Mouse (Mus musculus) midbrain, embryonic 15.5 days (tissue): ENCODE results near the gene Mif4gd. TPM values are rescaled to one million over a fixed set of nuclear protein-coding genes. Genes with fewer than 3 reads are reported as not detected.
A peak's percentile ranks its signal among the peaks of the same experiment; 100 is the strongest.

Experiments used
- ATAC-seq: fragments of 200-750 bp; cut with Nextera tagmentation; replicated peaks from 2 replicates; pipeline ENCODE4 v1.8.0; 2017; ENCODE audit warnings: moderate TSS enrichment
- H3K27ac ChIP-seq: fragments of 300-500 bp; sonication (generic); 2 replicates; pipeline ENCODE4 v1.5.1; 2015; ENCODE audit warnings: mild to moderate bottlenecking, inconsistent platforms
- H3K27me3 ChIP-seq: fragments of 300-500 bp; sonication (generic); replicated peaks from 2 replicates; pipeline ENCODE4 v1.6.1; 2015; ENCODE audit warnings: inconsistent platforms
- H3K36me3 ChIP-seq: fragments of 300-500 bp; sonication (generic); replicated peaks from 2 replicates; pipeline ENCODE4 v1.6.1; 2015; ENCODE audit warnings: inconsistent platforms
- H3K4me1 ChIP-seq: fragments of 300-500 bp; sonication (generic); 2 replicates; pipeline ENCODE4 v1.6.1; 2015; ENCODE audit warnings: inconsistent platforms
- H3K4me2 ChIP-seq: fragments of 300-500 bp; sonication (generic); 2 replicates; pipeline ENCODE4 v1.6.1; 2015; ENCODE audit warnings: inconsistent platforms, mild to moderate bottlenecking, moderate library complexity
- H3K4me3 ChIP-seq: fragments of 300-500 bp; sonication (generic); 2 replicates; pipeline ENCODE4 v1.5.1; 2015; ENCODE audit warnings: mild to moderate bottlenecking, inconsistent platforms
- H3K9ac ChIP-seq: fragments of 300-500 bp; sonication (generic); 2 replicates; pipeline ENCODE4 v1.6.1; 2015; ENCODE audit warnings: mild to moderate bottlenecking, inconsistent platforms
- H3K9me3 ChIP-seq: fragments of 300-500 bp; sonication (generic); 2 replicates; pipeline ENCODE4 v1.6.1; 2016; ENCODE audit warnings: inconsistent platforms
- WGBS: fragments of 180-500 bp; shearing (Covaris S2); methylation state at CpG from one replicate; pipeline ENCODE4 v1.1.7; 2015; ENCODE audit warnings: mixed read lengths; 5-methylcytosine and 5-hydroxymethylcytosine counted together
- polyA plus RNA-seq: library from polyadenylated mRNA; unstranded; fragments of >200 nt; fragmentation: Nextera tagmentation; extraction: Ambion mirVana; gene quantifications from 2 replicates; pipeline ENCODE4 v1.2.1, GENCODE M21; 2015

Mif4gd gene
- polyA plus RNA-seq, 1 experiment from 2014 or later = 12.9 TPM

GRCm38 (mm10) chr11:115604304-115604696 is 8.5 kb downstream of the Mif4gd start:
- Histone ChIP-seq H3K4me2 (peak overlapping the region; percentile 81), H3K4me3 (peak overlapping the region; percentile 81), H3K27ac (peak overlapping the region; percentile 94), H3K36me3 (peaks cover 19% of the 10 kb centered on the region; the same call in 1 of the 2 replicates), H3K9ac (peak overlapping the region; percentile 89), H3K9me3 (no peaks in the 10 kb centered on the region), H3K4me1 (peaks cover 29% of the 10 kb centered on the region), H3K27me3 (no peaks in the 10 kb centered on the region)
- ATAC-seq = peak; percentile 60
- under 1% methylated on average over 26 of the region's 26 CpGs for WGBS

- peak within 1 kb of the TSS; percentile 89 for H3K9ac ChIP-seq
- no peaks in the 10 kb centered on the region for H3K27me3 ChIP-seq
- peaks cover 29% of the 10 kb centered on the region for H3K4me1 ChIP-seq
- H3K27ac ChIP-seq = peak within 1 kb of the TSS; percentile 94
- peak within 1 kb of the TSS; percentile 81 for H3K4me3 ChIP-seq
- under 1% methylated on average over 87 of the region's 93 CpGs for WGBS
- peaks cover 19% of the 10 kb centered on the region; the same call in 1 of the 2 replicates for H3K36me3 ChIP-seq
- H3K4me2 ChIP-seq = peak within 1 kb of the TSS; percentile 81
- no peaks in the 10 kb centered on the region for H3K9me3 ChIP-seq
- peak; percentile 96 for ATAC-seq
Observed at GRCm38 (mm10) chr11:115603476-115604303, 9.1 kb downstream of the Mif4gd start, which contains the start of the genes Mrps7 and Gga3. Mrps7 (plus strand) TSS chr11:115603925. Gga3 (minus strand) TSS chr11:115604051.

- WGBS = 5% methylated on average over 15 of the region's 15 CpGs
- ATAC-seq = no peak
- Histone ChIP-seq H3K9me3 (no peaks in the 10 kb centered on the region), H3K36me3 (peaks cover 14% of the 10 kb centered on the region; the same call in 1 of the 2 replicates), H3K4me1 (peaks cover 29% of the 10 kb centered on the region), H3K4me2 (peak overlapping the region; percentile 81), H3K4me3 (peak overlapping the region; percentile 81), H3K27ac (peak overlapping the region; percentile 94), H3K27me3 (no peaks in the 10 kb centered on the region), H3K9ac (peak overlapping the region; percentile 89)
Observed at GRCm38 (mm10) chr11:115603128-115603475, 9.7 kb downstream of the Mif4gd start.

GRCm38 (mm10) chr11:115601174-115601573 is 11.6 kb downstream of the Mif4gd start:
- Histone ChIP-seq H3K9me3 (no peaks in the 10 kb centered on the region), H3K9ac (no peak overlapping the region), H3K27me3 (no peaks in the 10 kb centered on the region), H3K4me3 (no peak overlapping the region), H3K36me3 (peaks cover 11% of the 10 kb centered on the region; the same call in 1 of the 2 replicates), H3K27ac (no peak overlapping the region), H3K4me2 (no peak overlapping the region), H3K4me1 (peaks cover 29% of the 10 kb centered on the region)
- no peak for ATAC-seq
- 95% methylated on average over 4 of the region's 4 CpGs for WGBS

GRCm38 (mm10) chr11:115600743-115601142 is 12.0 kb downstream of the Mif4gd start:
- ATAC-seq = no peak
- Histone ChIP-seq H3K27me3 (no peaks in the 10 kb centered on the region), H3K4me2 (no peak overlapping the region), H3K27ac (no peak overlapping the region), H3K4me3 (no peak overlapping the region), H3K36me3 (peaks cover 11% of the 10 kb centered on the region; the same call in 1 of the 2 replicates), H3K9ac (no peak overlapping the region), H3K4me1 (peaks cover 29% of the 10 kb centered on the region), H3K9me3 (no peaks in the 10 kb centered on the region)
- 97% methylated on average over 15 of the region's 15 CpGs for WGBS

GRCm38 (mm10) chr11:115599722-115600121 is 13.0 kb downstream of the Mif4gd start:
- H3K27ac ChIP-seq = no peak overlapping the region
- H3K4me2 ChIP-seq = no peak overlapping the region
- no peaks in the 10 kb centered on the region for H3K27me3 ChIP-seq
- WGBS = 94% methylated on average over 7 of the region's 7 CpGs
- ATAC-seq = no peak
- H3K4me1 ChIP-seq = peaks cover 21% of the 10 kb centered on the region
- no peak overlapping the region for H3K4me3 ChIP-seq
- peaks cover 14% of the 10 kb centered on the region for H3K36me3 ChIP-seq
- no peaks in the 10 kb centered on the region for H3K9me3 ChIP-seq
- H3K9ac ChIP-seq = no peak overlapping the region

GRCm38 (mm10) chr11:115598309-115598708 is 14.5 kb downstream of the Mif4gd start:
- H3K4me1 ChIP-seq = peaks cover 18% of the 10 kb centered on the region
- no peak overlapping the region for H3K4me2 ChIP-seq
- H3K9me3 ChIP-seq = no peaks in the 10 kb centered on the region
- no peak for ATAC-seq
- no peaks in the 10 kb centered on the region for H3K27me3 ChIP-seq
- H3K27ac ChIP-seq = no peak overlapping the region
- peaks cover 27% of the 10 kb centered on the region for H3K36me3 ChIP-seq
- 96% methylated on average over 4 of the region's 4 CpGs for WGBS
- no peak overlapping the region for H3K9ac ChIP-seq
- H3K4me3 ChIP-seq = no peak overlapping the region

- 98% methylated on average over 3 of the region's 3 CpGs for WGBS
- no peak for ATAC-seq
- H3K4me3 ChIP-seq = no peak overlapping the region
- no peaks in the 10 kb centered on the region for H3K4me1 ChIP-seq
- no peak overlapping the region for H3K27ac ChIP-seq
- H3K9me3 ChIP-seq = no peaks in the 10 kb centered on the region
- H3K9ac ChIP-seq = no peak overlapping the region
- H3K27me3 ChIP-seq = no peaks in the 10 kb centered on the region
- no peak overlapping the region for H3K4me2 ChIP-seq
- peaks cover 52% of the 10 kb centered on the region for H3K36me3 ChIP-seq
Observed at GRCm38 (mm10) chr11:115595209-115595608, 17.6 kb downstream of the Mif4gd start.

GRCm38 (mm10) chr11:115590526-115591075 is 22.2 kb downstream of the Mif4gd start:
- Histone ChIP-seq H3K27me3 (no peaks in the 10 kb centered on the region), H3K4me2 (no peak overlapping the region), H3K36me3 (peaks cover 78% of the 10 kb centered on the region), H3K27ac (no peak overlapping the region), H3K9me3 (no peaks in the 10 kb centered on the region), H3K9ac (no peak overlapping the region), H3K4me1 (no peaks in the 10 kb centered on the region), H3K4me3 (no peak overlapping the region)
- 88% methylated on average over 2 of the region's 2 CpGs for WGBS
- no peak for ATAC-seq

GRCm38 (mm10) chr11:115587984-115588383 is 24.8 kb downstream of the Mif4gd start:
- no peak for ATAC-seq
- Histone ChIP-seq H3K4me3 (no peak overlapping the region), H3K9me3 (no peaks in the 10 kb centered on the region), H3K9ac (no peak overlapping the region), H3K36me3 (peaks cover 88% of the 10 kb centered on the region), H3K27ac (no peak overlapping the region), H3K4me2 (no peak overlapping the region), H3K4me1 (no peaks in the 10 kb centered on the region), H3K27me3 (no peaks in the 10 kb centered on the region)
- 81% methylated on average over 9 of the region's 9 CpGs for WGBS

GRCm38 (mm10) chr11:115586403-115586802 is 26.4 kb downstream of the Mif4gd start:
- no peak for ATAC-seq
- no peaks in the 10 kb centered on the region for H3K27me3 ChIP-seq
- H3K27ac ChIP-seq = no peak overlapping the region
- peaks cover 82% of the 10 kb centered on the region for H3K36me3 ChIP-seq
- no peak overlapping the region for H3K4me2 ChIP-seq
- WGBS = 91% methylated on average over 9 of the region's 9 CpGs
- no peaks in the 10 kb centered on the region for H3K4me1 ChIP-seq
- no peak overlapping the region for H3K4me3 ChIP-seq
- H3K9me3 ChIP-seq = no peaks in the 10 kb centered on the region
- no peak overlapping the region for H3K9ac ChIP-seq

GRCm38 (mm10) chr11:115585573-115586100 is 27.1 kb downstream of the Mif4gd start:
- ATAC-seq = no peak
- H3K9me3 ChIP-seq = no peaks in the 10 kb centered on the region
- peaks cover 77% of the 10 kb centered on the region for H3K36me3 ChIP-seq
- H3K4me2 ChIP-seq = no peak overlapping the region
- no peak overlapping the region for H3K4me3 ChIP-seq
- WGBS = 92% methylated on average over 7 of the region's 7 CpGs
- no peaks in the 10 kb centered on the region for H3K27me3 ChIP-seq
- no peaks in the 10 kb centered on the region for H3K4me1 ChIP-seq
- H3K27ac ChIP-seq = no peak overlapping the region
- H3K9ac ChIP-seq = no peak overlapping the region
